Mouse (Mus musculus): Measurements from ENCODE around the gene Cadm1.

Gene Cadm1

DNA sequence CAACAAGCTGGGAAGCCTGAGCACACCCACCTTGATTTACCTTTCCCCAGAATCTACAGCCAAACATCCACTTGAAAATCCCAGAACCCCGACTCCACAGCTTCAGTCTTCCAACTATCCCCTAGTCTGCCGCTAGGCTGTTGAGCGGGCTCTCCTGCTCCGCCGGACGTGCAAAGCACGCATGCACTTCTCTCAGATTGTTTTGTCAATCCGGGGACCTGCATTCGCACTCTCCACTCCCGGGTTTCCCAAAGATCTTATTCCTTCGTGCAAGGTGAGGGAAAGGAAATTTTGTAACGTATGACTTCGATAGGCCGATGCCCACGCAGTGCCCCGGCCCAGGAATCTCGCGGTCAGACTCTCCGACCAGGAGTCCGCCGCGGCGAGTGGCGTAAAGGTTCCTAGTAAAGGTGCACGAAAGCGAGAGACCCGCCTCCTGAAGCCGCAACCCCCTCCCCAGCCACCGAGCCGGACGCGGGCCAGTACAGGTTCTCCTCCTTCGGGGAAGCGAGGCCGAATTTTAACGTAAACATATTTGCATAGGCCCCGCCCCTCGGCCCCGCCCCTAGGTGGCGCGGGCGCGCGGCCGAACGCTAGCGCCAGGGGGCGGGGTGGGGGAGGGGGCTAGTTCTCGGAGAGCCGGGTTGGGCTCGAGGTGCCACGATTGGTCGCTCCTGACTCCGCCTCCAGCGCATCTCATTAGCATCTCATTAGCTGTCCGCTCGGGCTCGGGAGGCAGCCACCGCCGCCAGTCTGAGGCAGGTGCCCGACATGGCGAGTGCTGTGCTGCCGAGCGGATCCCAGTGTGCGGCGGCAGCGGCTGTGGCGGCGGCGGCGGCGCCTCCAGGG lies at the start of gene Cadm1:
Gene Cadm1, plus strand, starts transcription at position 572 of the 849 bp plus-strand sequence.
- in situ Hi-C loops (cut with MboI, MseI) = loop anchor here (10.0 kb wide), 1 partner anchor 925 kb away; no protein-coding TSS in a partner anchor

DNA sequence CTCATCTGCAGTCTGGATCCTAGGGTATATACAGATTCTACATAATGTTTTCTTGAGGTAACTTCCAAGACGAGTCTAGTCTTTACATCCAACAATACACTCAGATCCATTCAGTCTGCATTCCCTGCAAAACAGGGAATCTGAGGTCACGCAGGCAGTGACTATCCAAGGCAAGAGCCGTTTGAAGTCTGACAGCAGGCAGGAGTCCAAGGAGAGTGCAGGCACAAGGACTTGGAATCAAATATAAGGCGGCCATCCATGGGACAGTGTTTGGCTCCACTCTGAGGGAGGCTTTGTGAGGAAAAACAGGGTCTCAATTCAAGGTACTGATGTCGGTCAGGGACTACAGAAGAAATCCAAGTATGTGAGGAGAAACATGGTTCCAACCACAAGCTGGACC lies 45.5 kb upstream of the Cadm1 start:
- in situ Hi-C loops (cut with MboI, MseI) = no loop called here

DNA sequence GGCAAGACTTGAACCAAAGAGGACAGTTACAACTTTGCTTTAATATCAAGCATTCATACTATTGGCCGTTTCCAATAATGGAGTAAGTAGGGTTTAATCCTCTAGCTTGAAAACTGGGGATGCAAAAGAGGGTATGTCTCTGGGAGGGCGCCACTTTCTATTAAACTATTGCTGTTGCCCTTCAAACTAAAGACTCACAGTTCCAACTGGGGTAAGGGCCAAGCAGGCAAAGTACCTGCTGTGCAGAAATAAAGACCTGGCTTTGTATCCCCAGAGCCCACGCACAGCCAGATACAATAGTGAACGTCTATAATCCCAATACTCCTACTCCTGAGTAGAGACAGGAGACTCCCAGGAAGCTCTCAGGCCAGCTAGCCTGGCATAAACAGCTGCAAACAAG lies 44.8 kb upstream of the Cadm1 start:
- in situ Hi-C loops (cut with MboI, MseI) = no loop called here

DNA sequence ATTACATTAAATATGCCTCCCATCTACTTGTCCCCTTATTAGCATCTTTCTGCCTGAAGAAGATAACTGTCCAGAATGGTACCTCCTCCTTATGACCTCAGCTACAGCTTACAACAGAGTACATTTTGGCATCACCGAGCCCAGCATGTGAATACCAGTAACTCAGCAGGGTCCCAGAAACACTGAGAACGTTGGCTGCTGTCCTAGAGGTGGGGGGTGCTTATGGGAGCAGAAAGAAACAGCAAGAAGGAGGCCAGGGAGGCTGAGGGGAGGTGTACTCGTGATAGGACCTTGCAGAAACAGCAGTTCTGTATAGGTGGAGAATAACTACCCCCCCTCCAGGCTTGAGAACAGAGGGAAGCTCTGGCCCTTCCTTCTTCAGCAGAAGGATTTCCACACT lies 30.2 kb upstream of the Cadm1 start:
- in situ Hi-C loops (cut with MboI, MseI) = no loop called here

DNA sequence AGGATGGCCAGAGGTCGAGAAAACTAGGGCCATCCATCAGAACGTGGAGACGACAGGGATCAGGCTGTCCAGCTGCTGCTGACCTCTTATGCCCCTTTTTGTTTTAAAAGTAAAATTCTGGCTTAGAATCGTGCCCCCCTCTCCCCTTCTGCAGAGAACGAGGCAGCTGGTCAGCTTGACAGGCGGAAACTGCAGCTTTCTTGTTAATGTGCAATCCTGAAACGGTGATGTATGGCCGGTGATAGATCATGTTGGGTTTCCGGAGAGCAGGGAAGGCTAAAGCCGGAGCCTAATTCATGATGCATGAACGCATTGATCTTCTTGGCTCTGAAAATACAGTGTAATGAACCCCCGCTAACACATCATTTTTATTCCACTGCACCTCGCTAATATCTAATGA lies 24.0 kb upstream of the Cadm1 start:
- in situ Hi-C loops (cut with MboI, MseI) = no loop called here

DNA sequence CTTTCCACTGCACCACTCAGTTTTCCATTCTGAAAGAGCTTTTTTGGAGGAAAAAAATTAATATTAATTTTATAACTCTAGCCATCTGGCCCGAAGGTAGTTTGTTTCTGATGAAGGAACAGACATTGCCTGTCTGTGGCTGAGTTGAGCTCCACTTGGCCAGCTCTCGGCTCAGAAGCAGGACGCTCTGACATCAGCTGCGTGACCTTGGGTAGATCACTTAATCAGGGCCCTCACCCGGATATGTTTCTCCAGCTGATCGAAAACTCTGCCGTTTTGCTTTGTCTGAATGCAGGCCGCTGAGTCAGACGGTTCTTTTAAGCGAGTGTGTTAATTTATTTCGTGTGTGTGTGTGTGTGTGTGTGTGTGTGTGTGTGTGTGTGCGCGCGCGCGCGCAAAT lies 23.1 kb upstream of the Cadm1 start:
- in situ Hi-C loops (cut with MboI, MseI) = no loop called here

DNA sequence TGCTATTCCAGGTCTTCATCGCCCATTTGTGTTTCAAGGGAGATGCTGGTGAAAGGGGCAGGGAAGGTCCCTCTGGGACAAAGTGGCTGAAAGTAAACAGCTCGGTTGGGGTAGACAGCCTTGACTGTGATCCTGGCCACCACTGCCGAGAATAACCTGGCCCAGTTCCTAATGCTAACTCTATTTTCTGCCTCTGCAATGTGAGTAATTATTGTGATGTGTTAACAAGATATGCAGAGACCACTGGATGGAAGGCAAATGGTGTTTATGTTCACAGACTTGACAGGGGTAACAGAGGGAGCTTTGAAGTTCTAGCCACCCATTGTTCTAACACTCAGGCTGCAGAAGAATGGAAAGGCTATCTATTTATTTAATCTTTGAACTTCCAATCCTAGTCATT lies 21.9 kb upstream of the Cadm1 start:
- in situ Hi-C loops (cut with MboI, MseI) = no loop called here

DNA sequence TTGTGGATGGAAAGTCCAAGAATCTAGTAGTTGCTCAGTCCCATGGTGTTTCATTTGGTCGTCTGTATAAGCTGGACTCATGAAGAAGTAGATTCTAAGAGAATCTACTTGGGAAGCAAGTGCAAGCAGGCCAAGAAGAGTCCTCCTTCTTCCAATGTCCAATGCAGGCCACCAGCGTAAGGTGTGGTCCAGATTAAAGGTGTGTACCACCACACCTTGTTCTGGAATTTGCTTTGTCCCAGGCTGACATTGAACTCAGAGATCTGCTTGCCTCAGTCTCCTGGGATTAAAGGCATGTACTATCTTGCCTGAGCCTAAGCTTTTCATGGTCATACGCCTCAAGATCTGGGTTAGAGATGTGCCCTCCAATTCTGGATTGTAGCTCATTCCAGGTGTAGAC lies 17.5 kb upstream of the Cadm1 start:
- in situ Hi-C loops (cut with MboI, MseI) = no loop called here

DNA sequence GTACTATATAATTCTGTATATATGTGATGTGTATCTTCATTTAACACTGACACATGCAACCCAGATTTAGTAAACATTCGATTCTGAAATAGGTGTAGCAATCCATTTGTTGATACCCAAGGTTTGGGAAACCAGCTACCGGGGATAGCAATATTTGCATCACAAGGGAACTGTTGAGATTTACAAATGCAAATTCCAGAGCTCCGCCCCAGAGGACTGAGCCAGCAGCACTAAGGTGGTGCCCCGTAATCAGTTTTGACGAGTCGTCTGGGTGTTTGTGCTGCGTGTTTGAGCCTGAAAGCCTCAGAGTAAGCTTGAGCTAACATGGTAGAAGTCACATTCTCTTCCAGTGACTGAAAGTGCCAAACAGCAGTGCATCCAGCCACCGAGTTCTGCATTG lies 15.7 kb upstream of the Cadm1 start:
- in situ Hi-C loops (cut with MboI, MseI) = no loop called here

DNA sequence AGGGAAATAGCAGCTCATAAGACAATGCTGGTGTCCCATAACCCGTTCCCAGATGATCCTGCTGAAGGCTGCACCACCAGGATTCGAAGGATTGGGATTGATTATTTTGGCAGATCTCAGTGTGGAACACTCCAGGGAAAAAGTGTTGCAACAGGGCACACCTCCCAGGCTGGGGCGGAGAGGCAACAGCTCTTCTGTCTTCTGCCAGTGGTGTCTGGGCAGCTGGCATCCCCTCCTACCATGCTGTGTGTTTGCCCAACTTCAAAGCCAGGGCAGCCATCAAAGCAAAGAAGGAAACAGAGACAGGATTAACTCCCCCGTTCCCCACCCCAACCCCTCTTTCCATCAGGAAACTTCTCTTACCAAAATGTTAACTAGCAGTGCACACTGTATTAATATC lies 13.7 kb upstream of the Cadm1 start:
- in situ Hi-C loops (cut with MboI, MseI) = no loop called here

DNA sequence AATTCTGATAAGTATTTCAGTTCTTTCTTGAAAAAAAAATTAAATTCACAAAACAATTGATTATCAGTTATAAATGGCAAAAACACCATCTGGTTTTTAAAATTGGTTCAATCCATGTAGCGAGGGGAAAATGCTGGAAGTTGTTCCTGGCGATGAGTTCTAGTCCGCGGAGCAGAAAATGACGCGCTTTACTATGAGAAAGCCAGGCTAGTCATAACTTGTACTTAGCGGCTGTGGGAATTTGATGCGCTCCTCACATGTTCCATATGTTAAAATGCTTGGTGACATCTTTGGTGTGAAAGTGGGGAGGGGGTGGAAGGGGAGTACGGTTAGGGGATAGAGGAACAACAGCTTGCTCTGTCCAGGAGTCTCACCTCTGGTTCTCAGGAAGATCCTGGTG lies 2.7 kb upstream of the Cadm1 start:
- in situ Hi-C loops (cut with MboI, MseI) = no loop called here

DNA sequence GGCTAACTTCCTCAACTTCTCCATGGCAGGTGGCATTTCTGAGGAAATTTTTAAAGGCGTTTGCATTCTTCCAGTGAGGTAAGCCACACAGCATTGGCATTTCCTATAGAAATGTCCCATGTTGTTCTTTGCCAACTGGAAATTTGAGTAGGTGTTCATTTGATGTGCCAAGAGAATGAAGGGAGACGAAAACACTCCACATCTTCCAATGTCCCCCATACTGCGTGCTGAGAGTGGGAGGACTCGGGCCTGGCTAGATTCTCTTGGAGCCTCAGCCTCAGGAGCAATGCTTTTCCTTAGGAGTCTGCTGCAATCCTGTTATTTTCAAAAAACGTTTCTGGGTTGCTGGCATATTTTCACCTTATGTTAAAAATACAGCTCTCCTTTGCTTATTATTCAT lies 2.2 kb upstream of the Cadm1 start:
- in situ Hi-C loops (cut with MboI, MseI) = no loop called here

DNA sequence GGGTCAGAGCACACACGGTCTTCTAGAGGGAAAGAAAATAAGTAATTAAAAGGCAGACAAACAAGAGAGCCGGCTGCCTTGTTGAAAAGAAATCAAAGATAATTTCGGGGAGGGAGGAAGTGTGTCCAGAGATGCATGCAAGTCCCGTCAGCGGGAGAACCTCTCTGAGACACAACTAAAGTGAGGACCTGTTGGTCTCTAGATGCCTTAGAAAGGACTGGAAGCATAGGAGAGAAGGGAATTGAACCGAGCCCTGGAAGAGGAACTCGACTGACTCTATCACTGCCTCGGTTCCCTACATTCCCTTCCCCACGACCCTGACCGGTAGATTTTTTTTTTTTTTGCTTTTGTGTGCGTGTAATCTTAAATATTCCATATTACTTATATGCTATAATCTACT lies 791 bp upstream of the Cadm1 start:
- in situ Hi-C loops (cut with MboI, MseI) = no loop called here

DNA sequence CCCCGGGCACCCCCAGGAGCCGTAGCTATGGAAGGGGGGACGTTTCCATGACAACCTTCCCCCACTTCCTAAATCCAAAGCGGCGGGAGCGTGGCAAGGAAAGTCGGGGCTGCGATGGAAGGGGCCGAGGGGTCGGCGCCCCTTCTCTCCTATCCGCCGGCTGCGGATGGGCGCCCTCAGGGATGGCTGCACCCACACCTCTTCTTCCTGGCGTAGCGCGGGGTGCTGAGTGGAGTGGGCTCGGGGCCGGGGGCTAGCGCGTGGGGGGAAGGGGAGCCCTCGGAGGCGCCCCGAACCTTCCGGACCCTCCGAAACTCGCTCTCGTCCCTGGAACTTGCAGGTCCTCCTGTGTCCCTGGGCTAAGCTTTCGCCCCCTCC lies 560 bp downstream of the Cadm1 start:
- in situ Hi-C loops (cut with MboI, MseI) = loop anchor here (10.0 kb wide), 1 partner anchor 924 kb away; no protein-coding TSS in a partner anchor

DNA sequence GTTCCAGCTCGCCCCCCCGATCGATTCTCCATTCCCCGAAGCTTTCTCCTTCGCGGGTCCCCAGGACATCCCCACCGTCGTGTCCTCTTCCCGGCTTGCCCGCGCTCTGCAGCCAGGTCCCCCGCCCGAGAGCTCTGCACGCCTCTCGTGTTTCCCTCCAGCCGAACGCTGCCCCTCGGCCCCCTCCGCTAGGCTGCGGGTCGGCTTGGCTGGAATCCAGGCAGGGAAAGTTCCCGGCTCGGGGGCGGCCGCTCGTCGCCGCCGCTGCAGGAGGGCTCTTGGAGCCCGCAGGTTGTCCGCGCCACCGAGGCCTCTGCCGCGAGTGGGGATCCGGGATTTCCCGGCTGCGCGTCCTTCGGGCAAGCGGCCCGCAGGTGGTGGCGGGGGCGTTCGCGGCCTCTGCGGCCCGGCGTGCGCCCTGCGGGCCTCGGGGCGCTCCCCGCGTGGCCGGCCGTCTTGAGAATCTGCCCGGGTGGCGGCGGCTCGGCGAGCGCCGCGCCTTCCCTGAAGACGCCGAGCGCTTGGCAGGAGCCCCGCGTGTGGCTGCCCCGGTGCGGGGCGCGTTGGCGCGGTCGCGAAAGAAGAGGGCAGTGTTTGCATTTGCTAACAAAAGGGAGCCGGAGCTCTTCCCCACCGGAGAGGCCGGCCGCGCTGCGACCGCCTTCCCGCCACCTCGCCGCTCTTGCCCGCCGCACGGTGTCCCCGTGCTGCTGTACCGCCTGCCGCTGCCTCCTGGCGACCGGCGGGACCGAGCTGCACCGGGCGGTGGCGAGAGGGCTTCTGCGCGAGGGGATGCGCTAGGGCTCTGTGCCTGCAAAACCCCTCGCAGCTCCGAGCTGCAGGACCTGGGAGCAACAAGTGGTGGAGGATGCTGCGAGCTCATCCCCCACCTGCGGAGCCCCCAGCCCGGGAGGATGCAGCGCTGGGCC lies 1.2 kb downstream of the Cadm1 start:
- in situ Hi-C loops (cut with MboI, MseI) = loop anchor here (10.0 kb wide), 1 partner anchor 924 kb away; no protein-coding TSS in a partner anchor

DNA sequence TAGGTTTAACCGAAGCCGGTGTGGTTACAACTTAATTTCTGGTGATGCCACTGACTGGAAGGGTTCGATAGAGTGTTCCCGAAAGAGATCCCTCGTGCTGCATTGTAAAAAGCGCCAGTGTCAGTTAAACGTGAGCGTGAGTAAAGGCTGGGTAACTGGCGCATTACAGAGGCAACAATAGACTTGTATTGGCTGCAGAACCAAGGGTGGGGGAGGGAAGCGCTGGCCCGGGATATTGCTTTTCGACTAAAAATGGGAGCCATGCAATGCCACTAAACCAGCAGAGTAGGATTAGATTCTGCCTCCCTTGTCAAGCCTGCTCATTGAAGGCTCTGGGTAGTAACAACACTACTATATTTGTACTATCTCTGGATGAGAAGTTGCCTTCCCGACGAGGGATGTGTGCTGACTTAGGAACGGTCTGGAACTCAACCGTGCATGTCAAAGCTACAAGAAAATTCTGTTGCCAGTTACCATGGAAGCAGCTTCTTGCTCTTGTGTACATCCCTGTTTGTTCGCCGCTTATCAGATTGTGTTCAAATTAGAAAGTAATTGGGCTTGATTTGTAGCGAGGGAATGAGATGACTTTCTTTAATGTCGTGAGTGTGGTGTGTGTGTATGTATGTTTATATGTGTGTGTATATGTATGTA lies 2.4 kb downstream of the Cadm1 start:
- in situ Hi-C loops (cut with MboI, MseI) = loop anchor here (10.0 kb wide), 1 partner anchor 922 kb away; no protein-coding TSS in a partner anchor

DNA sequence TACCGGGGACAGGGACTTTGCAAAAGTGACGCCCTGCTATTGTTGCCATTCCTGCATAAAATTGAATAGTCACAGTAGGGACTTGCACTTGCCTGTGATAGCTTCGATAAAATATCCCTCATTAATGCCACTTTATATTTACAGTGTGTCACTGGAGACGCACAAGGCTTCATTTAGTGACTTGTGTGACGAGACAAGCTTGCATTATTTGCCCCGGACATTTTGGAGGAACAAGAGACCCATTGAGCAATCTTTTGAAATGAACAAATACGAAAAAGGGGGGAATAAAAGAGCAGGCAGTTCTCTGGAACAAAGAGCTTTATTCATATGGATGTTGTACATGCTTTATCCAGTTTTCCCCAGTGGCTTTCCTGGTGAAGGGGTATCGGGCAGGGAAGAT lies 3.5 kb downstream of the Cadm1 start:
- in situ Hi-C loops (cut with MboI, MseI) = loop anchor here (10.0 kb wide), 1 partner anchor 921 kb away; no protein-coding TSS in a partner anchor

DNA sequence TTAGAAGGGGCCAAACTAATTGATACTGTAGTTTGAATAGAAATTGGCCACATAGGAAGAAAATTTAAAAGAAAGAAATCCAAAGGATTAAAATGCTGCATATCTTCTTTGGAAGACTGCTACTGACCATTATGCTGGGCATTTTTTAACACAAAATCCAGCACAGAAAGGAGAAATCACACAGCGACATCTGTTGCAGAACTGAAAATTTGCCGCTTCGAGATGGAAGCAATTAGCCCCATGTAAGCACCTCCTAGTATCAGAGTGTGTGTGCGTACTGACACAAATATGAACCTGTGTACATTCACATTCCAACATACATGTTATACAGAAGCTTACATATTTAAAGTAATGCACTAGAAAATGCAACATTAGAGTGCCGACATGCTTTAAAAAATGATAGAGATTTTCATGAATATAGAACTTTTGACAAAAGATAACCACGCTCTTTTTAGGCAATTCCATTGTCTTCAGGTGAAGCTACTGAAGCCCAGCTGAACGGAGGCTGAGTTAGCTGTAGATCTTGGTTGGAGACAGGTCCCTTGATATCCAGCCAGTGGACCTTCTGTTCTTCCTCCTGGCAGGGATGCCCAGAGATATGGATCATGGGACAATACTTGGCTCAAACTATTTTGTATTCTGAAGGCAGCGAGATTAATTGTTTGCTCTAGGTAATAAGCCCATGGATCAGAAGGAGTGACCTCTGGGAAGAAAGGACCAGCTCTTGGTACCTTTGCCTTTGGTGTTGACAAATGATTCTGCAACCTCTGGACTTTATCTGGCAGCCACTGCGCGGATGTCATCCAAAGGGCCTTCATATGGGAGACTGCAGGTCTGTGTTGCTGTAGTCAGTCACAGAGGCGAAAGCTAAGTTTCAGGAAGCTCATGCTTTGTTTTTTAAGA lies 4.9 kb downstream of the Cadm1 start:
- in situ Hi-C loops (cut with MboI, MseI) = loop anchor here (10.0 kb wide), 1 partner anchor 920 kb away; no protein-coding TSS in a partner anchor

DNA sequence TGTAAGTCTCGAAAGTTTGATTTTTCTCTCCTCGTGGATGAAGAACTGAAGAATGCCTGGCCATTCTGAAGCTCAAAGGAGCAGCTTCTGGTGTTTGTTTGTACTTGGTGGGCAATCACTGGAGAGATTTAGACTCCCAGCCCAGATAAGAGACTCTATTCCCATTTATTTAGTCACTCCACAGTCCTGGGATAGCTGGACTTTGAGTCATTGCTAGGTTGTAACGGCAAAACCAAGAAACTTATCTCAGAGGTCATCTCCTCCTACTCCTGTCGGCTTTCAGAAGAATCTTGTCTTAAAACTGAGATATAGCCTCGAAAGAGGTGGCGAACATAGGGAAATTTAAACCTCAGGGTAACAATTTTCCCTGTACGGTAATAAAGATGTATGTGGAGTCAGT lies 15.3 kb downstream of the Cadm1 start:
- in situ Hi-C loops (cut with MboI, MseI) = no loop called here

DNA sequence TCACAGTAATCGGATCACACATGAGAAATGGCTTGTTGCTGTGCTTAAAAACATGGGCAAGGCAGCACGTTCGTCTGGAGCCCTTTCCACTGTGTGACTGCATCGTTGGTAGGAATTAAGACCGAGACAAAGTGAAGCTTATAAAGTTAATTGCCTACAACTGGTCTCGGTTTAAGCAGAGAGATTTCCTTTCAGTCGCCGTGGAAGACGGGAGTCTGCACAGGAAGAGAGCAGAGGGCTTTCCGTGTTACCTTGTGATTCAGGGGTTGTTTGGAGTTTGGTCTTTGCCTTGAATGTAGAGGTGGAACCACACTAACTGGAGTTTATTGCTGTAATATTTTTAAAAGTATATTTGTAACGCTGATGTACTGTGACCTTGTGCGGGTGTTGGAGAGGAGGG lies 15.7 kb downstream of the Cadm1 start:
- in situ Hi-C loops (cut with MboI, MseI) = no loop called here

DNA sequence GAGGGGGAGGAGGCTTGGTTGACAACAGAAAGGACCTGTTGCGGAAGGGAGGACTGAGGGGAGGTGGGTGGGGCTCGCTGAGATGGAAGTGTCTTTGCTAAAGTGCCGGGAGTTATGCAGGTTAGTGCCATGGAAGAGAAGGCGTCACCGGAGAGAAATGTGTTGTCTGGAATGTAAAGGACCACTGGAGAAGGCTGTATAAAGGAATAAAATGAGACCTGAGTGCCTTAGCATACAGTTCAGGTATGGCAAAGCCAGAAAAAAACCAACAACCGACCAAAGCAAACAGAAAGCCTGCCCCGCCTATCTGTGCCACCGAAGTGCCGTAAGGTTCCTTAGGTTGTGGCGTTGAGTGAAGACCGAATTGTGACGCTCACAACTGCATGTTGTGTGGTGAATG lies 18.4 kb downstream of the Cadm1 start:
- in situ Hi-C loops (cut with MboI, MseI) = no loop called here

Data from T-helper 2 cell (primary cell).